Mouse (Mus musculus) left cerebral cortex, postnatal 36 days (tissue): Measurements from ENCODE around the gene Fstl4. TPM values are rescaled to one million over a fixed set of nuclear protein-coding genes. Genes with fewer than 3 reads are reported as not detected.

Source experiments
- DNase-seq, 2 experiments: peaks; one replicate each; pipeline ENCODE4 v3.0.0; 2021 to 2022; ENCODE audit warnings: low spot score in 2 of 2, mixed read lengths in 1 of 2
- intact Hi-C: fragments of 180-260 bp; cut with DNase I; formaldehyde crosslinking; loops from one replicate; pipeline ENCODE4 v1.15.1; 2025
- total RNA-seq, 2 experiments: library from RNA; stranded (reverse); gene quantifications; 2 replicates each; pipeline ENCODE4 v1.2.3; 2021

The Fstl4 gene
- total RNA-seq, 2 experiments from 2014 or later: 35.6 to 46.5 TPM

GRCm38 (mm10) chr11:53108798-53109197 is 344.4 kb downstream of the Fstl4 start:
- intact Hi-C loops: no loop called here
- no peak for DNase-seq

DNA sequence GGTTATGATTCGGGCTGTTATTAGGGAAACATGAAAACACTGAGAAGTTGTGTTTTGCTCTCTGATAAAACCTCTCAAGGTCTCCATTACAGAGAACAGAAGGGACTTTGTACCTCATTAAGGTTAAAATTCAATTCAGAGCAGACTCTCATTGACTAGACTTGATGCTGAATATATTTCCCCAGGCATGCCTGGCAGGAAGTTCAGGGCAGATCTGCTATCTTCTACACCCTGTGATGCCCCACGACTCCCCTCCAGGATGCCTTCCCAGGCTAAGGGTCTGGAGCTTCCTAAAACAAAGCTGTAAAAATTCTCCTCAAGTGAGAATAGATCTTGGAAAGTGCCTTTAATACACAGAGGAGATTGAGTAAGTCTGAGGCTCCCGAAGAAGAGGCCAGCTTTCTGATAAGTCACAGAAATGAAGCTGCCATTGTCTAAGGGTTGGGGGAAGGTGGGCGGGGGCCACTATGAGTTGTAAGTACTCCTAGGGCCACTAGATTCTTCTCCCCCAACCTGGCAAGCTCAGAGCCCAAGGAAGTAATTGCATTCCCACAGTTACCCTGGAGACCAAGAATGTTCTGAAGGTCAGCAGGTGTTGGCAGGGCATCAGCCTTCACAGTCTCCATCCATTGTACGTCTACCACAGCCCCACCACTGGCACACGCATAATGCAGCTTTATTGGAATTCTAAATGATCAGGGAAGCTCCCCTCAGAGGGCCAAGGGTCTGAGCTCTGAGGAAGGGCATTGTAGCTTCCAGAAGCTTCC is 345.4 kb downstream of the Fstl4 start:
- no peak for DNase-seq
- intact Hi-C loops: no loop called here

- intact Hi-C loops: no loop called here
- no peak for DNase-seq
Observed at GRCm38 (mm10) chr11:53115711-53116110, 351.3 kb downstream of the Fstl4 start.

- intact Hi-C loops: no loop called here
- DNase-seq: no peak
Observed at GRCm38 (mm10) chr11:53116356-53116755, 351.9 kb downstream of the Fstl4 start.

DNA sequence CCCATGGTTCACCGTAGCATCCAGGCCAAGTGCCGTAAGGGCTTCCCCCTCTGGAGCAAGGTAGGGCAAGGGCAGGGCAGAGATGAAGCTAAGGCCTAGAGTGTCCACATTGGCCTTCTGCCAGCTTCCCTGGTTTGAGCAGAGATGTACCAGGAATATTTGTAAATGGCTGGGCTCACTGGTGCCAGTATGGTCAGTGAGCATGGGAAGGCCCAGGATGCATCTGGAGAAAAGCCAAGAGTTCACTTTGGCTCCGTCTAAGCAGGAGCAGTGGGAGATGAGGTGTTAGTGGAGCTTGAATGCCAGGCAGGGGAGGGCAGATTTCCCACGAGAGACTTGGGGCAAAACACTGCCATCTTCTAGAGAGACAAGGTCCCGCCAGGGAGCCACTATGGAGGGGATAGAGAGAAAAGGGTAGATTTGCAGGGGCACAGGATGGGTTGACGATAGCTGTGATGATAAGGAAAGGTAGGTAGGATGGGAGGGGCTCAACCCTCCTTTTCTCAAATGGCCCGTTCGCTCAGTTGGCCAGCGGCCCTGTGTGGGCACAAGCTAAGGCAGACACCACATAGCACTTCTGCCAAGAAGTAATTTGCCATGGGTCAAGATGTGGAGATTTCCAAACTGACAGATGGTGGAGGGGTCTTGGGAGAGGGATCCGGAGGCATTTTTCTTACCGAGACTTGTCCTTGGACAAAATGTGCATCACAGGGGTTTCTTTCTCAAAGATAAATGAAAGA is 354.0 kb downstream of the Fstl4 start:
- intact Hi-C loops: no loop called here
- no peak for DNase-seq

DNA sequence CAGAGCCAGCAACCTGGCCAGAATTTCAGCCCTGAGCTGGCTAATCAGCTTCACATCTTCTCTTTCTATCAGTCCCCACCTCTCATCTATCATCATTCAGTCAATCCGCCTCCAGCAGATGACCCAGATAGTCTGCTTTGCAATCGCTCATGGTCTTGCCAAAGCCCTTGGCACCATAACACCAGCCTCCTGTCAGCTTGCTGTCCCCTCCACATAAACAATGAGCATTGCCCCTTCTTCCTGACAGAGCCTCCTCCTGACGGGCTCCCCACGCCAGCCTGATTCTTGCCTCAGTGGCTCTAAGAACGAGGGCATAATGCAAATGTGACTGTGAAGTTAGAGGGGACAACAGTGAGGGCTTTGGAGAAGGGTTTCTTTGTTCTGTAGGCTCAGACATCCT is 355.5 kb downstream of the Fstl4 start:
- intact Hi-C loops: no loop called here
- DNase-seq: no peak

- no peak for DNase-seq
- intact Hi-C loops: no loop called here
Observed at GRCm38 (mm10) chr11:53121208-53121607, 356.8 kb downstream of the Fstl4 start.

DNA sequence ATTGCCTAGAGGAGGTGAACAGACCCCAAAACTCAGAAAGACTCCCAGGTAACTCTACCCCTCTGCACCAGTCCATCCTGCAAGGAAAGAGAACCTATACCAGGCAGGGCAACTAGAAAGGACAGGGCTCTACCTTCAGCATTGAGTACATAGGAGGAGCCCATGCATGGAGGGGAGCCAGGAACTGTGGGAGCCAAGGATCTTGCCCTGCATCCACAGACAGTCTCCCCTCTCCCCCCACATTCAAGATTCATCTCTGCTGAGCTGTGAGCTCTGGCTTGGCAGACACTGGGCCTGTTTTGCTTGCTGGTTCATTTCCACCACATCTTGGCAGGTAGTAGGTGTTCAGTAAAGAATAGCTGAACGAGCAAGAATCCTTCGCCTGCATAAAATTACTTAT is 360.4 kb downstream of the Fstl4 start:
- intact Hi-C loops: no loop called here
- DNase-seq: no peak

GRCm38 (mm10) chr11:53126660-53127059 is 362.2 kb downstream of the Fstl4 start:
- no peak for DNase-seq
- intact Hi-C loops: no loop called here

DNA sequence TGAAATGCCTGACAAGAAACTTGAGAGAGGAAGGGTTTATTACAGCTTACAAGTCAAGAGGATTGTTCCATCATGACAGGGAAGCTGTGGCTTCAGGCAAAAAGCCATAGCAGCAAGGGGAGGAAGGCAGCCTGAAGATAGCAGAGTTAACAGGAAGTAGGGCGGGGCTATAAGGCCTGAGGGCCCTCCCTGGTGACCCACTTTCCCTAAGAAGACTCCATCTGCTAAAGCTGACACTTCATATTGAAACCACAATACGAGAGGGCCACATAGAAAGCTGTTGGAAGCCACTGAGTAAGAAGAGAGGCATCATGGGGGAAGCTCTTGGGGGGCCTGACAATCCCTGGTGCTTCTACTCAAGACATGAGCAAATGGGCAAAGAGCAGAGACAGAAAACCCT is 364.2 kb downstream of the Fstl4 start:
- intact Hi-C loops: no loop called here
- DNase-seq: no peak

GRCm38 (mm10) chr11:53132406-53133035 is 368.1 kb downstream of the Fstl4 start:
- intact Hi-C loops: no loop called here
- no peak for DNase-seq

DNA sequence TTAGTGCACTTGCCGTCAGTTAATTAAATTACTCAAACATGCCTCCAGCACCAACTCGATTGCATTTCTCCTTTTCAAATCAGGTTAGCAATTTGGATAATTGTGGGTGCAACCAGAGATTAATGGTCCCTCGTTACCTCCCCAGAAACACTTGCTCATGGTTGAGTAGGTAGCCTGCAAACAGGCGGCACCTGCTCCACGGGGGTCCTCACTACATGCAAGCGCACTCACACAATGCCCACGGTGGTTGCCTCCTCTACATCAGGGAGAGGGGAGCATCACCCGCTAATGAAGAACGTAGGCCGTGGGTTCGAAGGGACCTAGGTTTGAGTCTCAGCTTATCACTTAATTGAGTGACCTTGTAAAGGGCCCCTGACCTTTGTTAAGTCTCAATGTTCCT is 371.9 kb downstream of the Fstl4 start:
- no peak for DNase-seq
- intact Hi-C loops: no loop called here

GRCm38 (mm10) chr11:53137381-53137780 is 372.9 kb downstream of the Fstl4 start:
- intact Hi-C loops: no loop called here
- DNase-seq: no peak

DNA sequence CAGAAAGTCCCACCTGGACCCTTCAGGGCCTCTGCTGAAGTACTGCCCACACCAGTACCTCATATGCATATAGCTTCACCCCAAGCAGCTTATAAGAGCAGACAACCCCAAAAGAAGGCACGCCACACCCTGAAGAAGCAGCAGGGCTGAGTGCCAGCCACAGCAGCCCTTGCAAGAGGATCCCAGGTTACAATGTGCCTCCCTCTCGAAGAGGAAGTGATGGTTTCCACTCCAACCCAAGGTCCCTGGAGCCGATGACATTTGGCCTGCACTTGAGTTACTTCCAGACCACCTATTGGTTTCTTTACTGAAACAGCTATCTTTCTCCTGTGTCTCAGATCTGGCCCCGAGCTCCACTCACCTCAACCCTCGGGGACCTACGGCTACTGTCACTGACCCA is 373.8 kb downstream of the Fstl4 start:
- intact Hi-C loops: no loop called here

GRCm38 (mm10) chr11:53139666-53140065 is 375.2 kb downstream of the Fstl4 start:
- intact Hi-C loops: no loop called here
- no peak for DNase-seq

More for the DNA sequence above, 373.8 kb downstream of the Fstl4 start:
- no peak for DNase-seq

DNA sequence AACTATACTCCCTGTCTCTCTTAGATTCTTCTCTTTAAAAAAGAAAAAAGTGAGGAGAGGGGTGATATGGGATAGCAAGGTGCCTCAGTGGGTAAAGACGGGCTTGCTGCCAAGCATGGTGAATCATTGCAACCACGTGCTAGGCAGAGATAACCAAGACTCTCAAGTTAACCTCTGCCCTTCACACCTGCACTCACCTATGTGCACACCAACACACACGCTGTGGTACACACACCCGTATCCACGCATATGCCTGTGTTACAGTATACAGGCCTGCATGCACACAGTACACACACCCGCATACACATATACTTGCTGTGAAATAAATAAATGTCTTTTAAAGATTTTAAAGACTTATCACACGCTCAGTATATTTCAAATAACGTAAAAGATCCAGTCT is 375.8 kb downstream of the Fstl4 start:
- intact Hi-C loops: no loop called here
- DNase-seq: no peak

- DNase-seq: no peak
- intact Hi-C loops: no loop called here
Observed at GRCm38 (mm10) chr11:53140722-53141400, 376.4 kb downstream of the Fstl4 start.

DNA sequence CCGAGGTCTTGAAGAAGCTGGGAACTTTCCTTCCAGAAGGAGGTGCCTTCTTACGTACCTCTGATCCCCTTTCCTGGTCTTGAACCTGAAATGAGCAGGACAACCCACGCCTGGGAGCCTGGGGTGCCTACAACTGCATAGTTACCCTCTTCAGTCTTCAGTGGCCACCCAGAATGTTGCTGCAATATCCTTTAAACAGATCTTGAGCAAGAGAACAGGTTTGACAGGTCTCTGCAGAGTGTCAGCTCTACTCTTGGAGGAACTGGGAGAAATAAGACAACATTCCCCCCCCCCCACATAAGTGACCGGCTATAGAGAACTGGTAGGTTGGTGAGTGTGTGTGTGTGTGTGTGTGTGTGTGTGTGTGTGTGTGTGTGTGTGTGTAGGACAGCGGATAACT is 379.1 kb downstream of the Fstl4 start:
- DNase-seq: no peak
- intact Hi-C loops: no loop called here

DNA sequence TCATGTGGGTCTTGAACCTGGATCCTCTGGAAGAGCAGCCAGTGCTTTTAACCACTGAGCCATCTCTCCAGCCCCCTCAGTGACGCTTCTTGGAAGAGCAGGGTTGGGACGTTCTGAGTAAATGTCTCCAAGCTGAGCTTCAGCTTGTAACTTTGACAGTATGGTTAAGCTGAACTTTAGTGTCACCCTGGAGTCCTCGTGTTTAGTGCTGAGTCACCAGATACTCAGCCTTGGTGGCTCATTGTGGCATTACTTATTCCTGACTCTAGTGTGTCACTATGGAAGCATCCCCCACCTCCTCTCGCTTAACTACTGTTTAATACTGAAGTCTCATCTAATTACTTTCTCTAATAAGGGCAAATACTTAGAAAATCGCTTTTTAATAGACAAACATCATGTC is 380.1 kb downstream of the Fstl4 start:
- DNase-seq: no peak
- intact Hi-C loops: no loop called here

- no peak for DNase-seq
- intact Hi-C loops: no loop called here
Observed at GRCm38 (mm10) chr11:53146290-53146689, 381.9 kb downstream of the Fstl4 start.
